Mouse (Mus musculus) embryo, embryonic 11.5 days (tissue): ENCODE measurements at regions not wholly inside any gene's neighbourhood (a gene's known extent, or its start where the extent isn't known, plus 50 kb on each side); places are given as distances from the start of the nearest gene placed in this dataset.

Source experiments
- DNase-seq: peaks from one replicate; pipeline ENCODE4 v3.0.0-alpha.2; 2012; ENCODE audit warnings: low read depth, low spot score

- DNase-seq, result peak; percentile 30
Observed at GRCm38 (mm10) chrX:152918212-152918611, 88.1 kb upstream of the Usp51 start.

GRCm38 (mm10) chrX:152926991-152927390 lies 79.3 kb upstream of the Usp51 start:
- no peak for DNase-seq

GRCm38 (mm10) chrX:152946201-152946600 lies 60.1 kb upstream of the Usp51 start:
- DNase-seq, result no peak
